Mouse (Mus musculus): ENCODE results near the gene Patl1. TPM values are rescaled to one million over a fixed set of nuclear protein-coding genes. Genes with fewer than 3 reads are reported as not detected.
"Not testable (repeated sequence)": the region's sequence is repeated elsewhere in the genome, so short reads cannot be mapped to it uniquely, and the experiment has no call there.

Patl1 gene
- polyA plus RNA-seq, 1 experiment: 11.0 TPM

GRCm38 (mm10) chr19:11973511-11974222 is 61.5 kb downstream of the Patl1 start:
- no peak overlapping the region for H3K27ac ChIP-seq (ENCODE audit: control insufficient read depth, insufficient read depth, low read depth, low read length, poor library complexity)
- no peaks in the 10 kb centered on the region; the same call in 1 of the 2 replicates for H3K4me1 ChIP-seq (ENCODE audit: control insufficient read depth, insufficient read depth, low read length)
- no peak for TF ChIP-seq POLR2A (IDR thresholded peaks at IDR 0.05; ENCODE audit: borderline replicate concordance, control insufficient read depth, low read depth, low read length)
- no peak for TF ChIP-seq CTCF (IDR thresholded peaks at IDR 0.05; ENCODE audit: control insufficient read depth, insufficient read depth, low read length)
- WGBS: 56% methylated on average over 13 of the region's 13 CpGs
- no peak overlapping the region for H3K4me3 ChIP-seq (replicated peaks; ENCODE audit: control insufficient read depth, low read depth, low read length)

- no peak overlapping the region for H3K4me3 ChIP-seq (replicated peaks; ENCODE audit: control insufficient read depth, low read depth, low read length)
- TF ChIP-seq POLR2A (IDR thresholded peaks at IDR 0.05; ENCODE audit: borderline replicate concordance, control insufficient read depth, low read depth, low read length) (no peak), CTCF (IDR thresholded peaks at IDR 0.05; ENCODE audit: control insufficient read depth, insufficient read depth, low read length) (no peak)
- 79% methylated on average over 2 of the region's 2 CpGs for WGBS
- no peak overlapping the region for H3K27ac ChIP-seq (ENCODE audit: control insufficient read depth, insufficient read depth, low read depth, low read length, poor library complexity)
- H3K4me1 ChIP-seq (ENCODE audit: control insufficient read depth, insufficient read depth, low read length): no peaks in the 10 kb centered on the region; the same call in 1 of the 2 replicates
Measured at GRCm38 (mm10) chr19:11974223-11974540, 62.0 kb downstream of the Patl1 start.

- Histone ChIP-seq H3K4me3 (replicated peaks; ENCODE audit: control insufficient read depth, low read depth, low read length) (no peak overlapping the region), H3K4me1 (ENCODE audit: control insufficient read depth, insufficient read depth, low read length) (no peaks in the 10 kb centered on the region), H3K27ac (ENCODE audit: control insufficient read depth, insufficient read depth, low read depth, low read length, poor library complexity) (no peak overlapping the region)
- no peak for TF ChIP-seq CTCF (IDR thresholded peaks at IDR 0.05; ENCODE audit: control insufficient read depth, insufficient read depth, low read length)
- no peak for TF ChIP-seq POLR2A (IDR thresholded peaks at IDR 0.05; ENCODE audit: borderline replicate concordance, control insufficient read depth, low read depth, low read length)
- WGBS: 67% methylated on average over 4 of the region's 4 CpGs
Measured at GRCm38 (mm10) chr19:11975683-11976082, 63.5 kb downstream of the Patl1 start.

GRCm38 (mm10) chr19:11977363-11977762 is 65.2 kb downstream of the Patl1 start:
- H3K4me1 ChIP-seq (ENCODE audit: control insufficient read depth, insufficient read depth, low read length): no peaks in the 10 kb centered on the region
- no peak overlapping the region for H3K27ac ChIP-seq (ENCODE audit: control insufficient read depth, insufficient read depth, low read depth, low read length, poor library complexity)
- no peak overlapping the region for H3K4me3 ChIP-seq (replicated peaks; ENCODE audit: control insufficient read depth, low read depth, low read length)
- TF ChIP-seq CTCF (IDR thresholded peaks at IDR 0.05; ENCODE audit: control insufficient read depth, insufficient read depth, low read length) (no peak), POLR2A (IDR thresholded peaks at IDR 0.05; ENCODE audit: borderline replicate concordance, control insufficient read depth, low read depth, low read length) (no peak)
- WGBS: 72% methylated on average over 5 of the region's 5 CpGs

- Histone ChIP-seq H3K4me1 (ENCODE audit: control insufficient read depth, insufficient read depth, low read length) (no peaks in the 10 kb centered on the region), H3K27ac (ENCODE audit: control insufficient read depth, insufficient read depth, low read depth, low read length, poor library complexity) (no peak overlapping the region), H3K4me3 (replicated peaks; ENCODE audit: control insufficient read depth, low read depth, low read length) (no peak overlapping the region)
- 57% methylated on average over 4 of the region's 4 CpGs for WGBS
- no peak for TF ChIP-seq CTCF (IDR thresholded peaks at IDR 0.05; ENCODE audit: control insufficient read depth, insufficient read depth, low read length)
- no peak for TF ChIP-seq POLR2A (IDR thresholded peaks at IDR 0.05; ENCODE audit: borderline replicate concordance, control insufficient read depth, low read depth, low read length)
Measured at GRCm38 (mm10) chr19:11980471-11980870, 68.3 kb downstream of the Patl1 start.

- not testable (repeated sequence) for H3K4me1 ChIP-seq (ENCODE audit: control insufficient read depth, insufficient read depth, low read length); H3K4me3 ChIP-seq (replicated peaks; ENCODE audit: control insufficient read depth, low read depth, low read length); H3K27ac ChIP-seq (ENCODE audit: control insufficient read depth, insufficient read depth, low read depth, low read length, poor library complexity)
- WGBS: 87% methylated on average over 5 of the region's 5 CpGs
Measured at GRCm38 (mm10) chr19:11984614-11985013, 72.4 kb downstream of the Patl1 start.

- 91% methylated on average over 3 of the region's 3 CpGs for WGBS
- Histone ChIP-seq H3K4me1 (ENCODE audit: control insufficient read depth, insufficient read depth, low read length) (no peaks in the 10 kb centered on the region), H3K4me3 (replicated peaks; ENCODE audit: control insufficient read depth, low read depth, low read length) (no peak overlapping the region), H3K27ac (ENCODE audit: control insufficient read depth, insufficient read depth, low read depth, low read length, poor library complexity) (no peak overlapping the region)
- TF ChIP-seq POLR2A (IDR thresholded peaks at IDR 0.05; ENCODE audit: borderline replicate concordance, control insufficient read depth, low read depth, low read length) (no peak), CTCF (IDR thresholded peaks at IDR 0.05; ENCODE audit: control insufficient read depth, insufficient read depth, low read length) (no peak)
Measured at GRCm38 (mm10) chr19:11987841-11988240, 75.6 kb downstream of the Patl1 start.

- Histone ChIP-seq H3K4me3 (replicated peaks; ENCODE audit: control insufficient read depth, low read depth, low read length) (no peak overlapping the region), H3K4me1 (ENCODE audit: control insufficient read depth, insufficient read depth, low read length) (no peaks in the 10 kb centered on the region), H3K27ac (ENCODE audit: control insufficient read depth, insufficient read depth, low read depth, low read length, poor library complexity) (no peak overlapping the region)
- TF ChIP-seq POLR2A (IDR thresholded peaks at IDR 0.05; ENCODE audit: borderline replicate concordance, control insufficient read depth, low read depth, low read length) (no peak), CTCF (IDR thresholded peaks at IDR 0.05; ENCODE audit: control insufficient read depth, insufficient read depth, low read length) (no peak)
- WGBS: 77% methylated on average over 7 of the region's 7 CpGs
Measured at GRCm38 (mm10) chr19:11989334-11989733, 77.1 kb downstream of the Patl1 start.

GRCm38 (mm10) chr19:11992034-11992433 is 79.8 kb downstream of the Patl1 start:
- no peak overlapping the region for H3K27ac ChIP-seq (ENCODE audit: control insufficient read depth, insufficient read depth, low read depth, low read length, poor library complexity)
- no peak for TF ChIP-seq CTCF (IDR thresholded peaks at IDR 0.05; ENCODE audit: control insufficient read depth, insufficient read depth, low read length)
- no peak for TF ChIP-seq POLR2A (IDR thresholded peaks at IDR 0.05; ENCODE audit: borderline replicate concordance, control insufficient read depth, low read depth, low read length)
- no peak overlapping the region for H3K4me3 ChIP-seq (replicated peaks; ENCODE audit: control insufficient read depth, low read depth, low read length)
- WGBS: 93% methylated on average over 9 of the region's 9 CpGs
- H3K4me1 ChIP-seq (ENCODE audit: control insufficient read depth, insufficient read depth, low read length): no peaks in the 10 kb centered on the region
